Mouse (Mus musculus) midbrain, embryonic 15.5 days (tissue): ENCODE results near the gene Lama5. TPM values are rescaled to one million over a fixed set of nuclear protein-coding genes. Genes with fewer than 3 reads are reported as not detected.

Experiments used
- ATAC-seq: fragments of 200-750 bp; cut with Nextera tagmentation; replicated peaks from 2 replicates; pipeline ENCODE4 v1.8.0; 2017; ENCODE audit warnings: moderate TSS enrichment
- H3K27ac ChIP-seq: fragments of 300-500 bp; sonication (generic); 2 replicates; pipeline ENCODE4 v1.5.1; 2015; ENCODE audit warnings: mild to moderate bottlenecking, inconsistent platforms
- H3K27me3 ChIP-seq: fragments of 300-500 bp; sonication (generic); replicated peaks from 2 replicates; pipeline ENCODE4 v1.6.1; 2015; ENCODE audit warnings: inconsistent platforms
- H3K36me3 ChIP-seq: fragments of 300-500 bp; sonication (generic); replicated peaks from 2 replicates; pipeline ENCODE4 v1.6.1; 2015; ENCODE audit warnings: inconsistent platforms
- H3K4me1 ChIP-seq: fragments of 300-500 bp; sonication (generic); 2 replicates; pipeline ENCODE4 v1.6.1; 2015; ENCODE audit warnings: inconsistent platforms
- H3K4me2 ChIP-seq: fragments of 300-500 bp; sonication (generic); 2 replicates; pipeline ENCODE4 v1.6.1; 2015; ENCODE audit warnings: inconsistent platforms, mild to moderate bottlenecking, moderate library complexity
- H3K4me3 ChIP-seq: fragments of 300-500 bp; sonication (generic); 2 replicates; pipeline ENCODE4 v1.5.1; 2015; ENCODE audit warnings: mild to moderate bottlenecking, inconsistent platforms
- H3K9ac ChIP-seq: fragments of 300-500 bp; sonication (generic); 2 replicates; pipeline ENCODE4 v1.6.1; 2015; ENCODE audit warnings: mild to moderate bottlenecking, inconsistent platforms
- H3K9me3 ChIP-seq: fragments of 300-500 bp; sonication (generic); 2 replicates; pipeline ENCODE4 v1.6.1; 2016; ENCODE audit warnings: inconsistent platforms
- WGBS: fragments of 180-500 bp; shearing (Covaris S2); methylation state at CpG from one replicate; pipeline ENCODE4 v1.1.7; 2015; ENCODE audit warnings: mixed read lengths; 5-methylcytosine and 5-hydroxymethylcytosine counted together
- microRNA-seq: library from miRNA; unstranded; fragments of <30 nt; microRNA quantifications from one replicate; pipeline ENCODE4, GENCODE M21; 2016
- polyA plus RNA-seq: library from polyadenylated mRNA; unstranded; fragments of >200 nt; fragmentation: Nextera tagmentation; extraction: Ambion mirVana; gene quantifications from 2 replicates; pipeline ENCODE4 v1.2.1, GENCODE M21; 2015

The Lama5 gene
- polyA plus RNA-seq, 1 experiment from 2014 or later, result 1.7 TPM

DNA sequence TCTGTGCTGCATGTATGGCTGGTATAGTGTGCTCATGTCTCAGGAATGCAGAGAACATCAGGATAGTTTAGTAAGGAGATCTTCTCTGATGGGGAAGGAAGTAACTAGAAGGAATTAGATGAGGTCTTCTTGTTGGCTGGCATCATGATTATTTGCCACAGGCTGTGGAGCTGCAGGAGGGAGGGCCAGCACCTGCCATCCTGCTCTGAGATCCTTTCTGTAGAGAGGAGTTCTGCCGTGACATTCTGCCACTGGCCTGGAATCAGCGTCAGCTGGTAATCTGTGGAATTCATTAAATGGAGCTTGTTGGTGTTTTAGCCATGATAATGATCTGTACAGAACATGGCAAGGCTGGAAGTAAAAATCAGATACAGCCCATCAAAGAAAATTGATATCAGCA is 79.6 kb downstream of the Lama5 start:
- Histone ChIP-seq H3K9ac (no peak overlapping the region), H3K4me2 (no peak overlapping the region), H3K9me3 (no peaks in the 10 kb centered on the region), H3K27ac (no peak overlapping the region), H3K4me1 (no peaks in the 10 kb centered on the region), H3K27me3 (no peaks in the 10 kb centered on the region), H3K36me3 (peaks cover 43% of the 10 kb centered on the region), H3K4me3 (no peak overlapping the region)
- 91% methylated on average over 2 of the region's 2 CpGs for WGBS
- ATAC-seq, result no peak

GRCm38 (mm10) chr2:180135414-180135813 is 90.2 kb downstream of the Lama5 start:
- Histone ChIP-seq H3K27ac (no peak overlapping the region), H3K9me3 (no peaks in the 10 kb centered on the region), H3K4me2 (no peak overlapping the region), H3K36me3 (peaks cover 16% of the 10 kb centered on the region; the same call in 1 of the 2 replicates), H3K27me3 (no peaks in the 10 kb centered on the region), H3K4me1 (no peaks in the 10 kb centered on the region), H3K9ac (no peak overlapping the region), H3K4me3 (no peak overlapping the region)
- no peak for ATAC-seq
- 87% methylated on average over 5 of the region's 5 CpGs for WGBS

GRCm38 (mm10) chr2:180133911-180134310 is 91.7 kb downstream of the Lama5 start:
- H3K9me3 ChIP-seq, result no peaks in the 10 kb centered on the region
- H3K36me3 ChIP-seq, result peaks cover 11% of the 10 kb centered on the region; the same call in 1 of the 2 replicates
- H3K4me1 ChIP-seq, result no peaks in the 10 kb centered on the region
- no peaks in the 10 kb centered on the region for H3K27me3 ChIP-seq
- no peak overlapping the region for H3K9ac ChIP-seq
- WGBS, result 90% methylated on average over 3 of the region's 3 CpGs
- no peak overlapping the region for H3K4me2 ChIP-seq
- no peak for ATAC-seq
- no peak overlapping the region for H3K4me3 ChIP-seq
- H3K27ac ChIP-seq, result no peak overlapping the region

- Histone ChIP-seq H3K9ac (no peak overlapping the region), H3K4me2 (no peak overlapping the region), H3K36me3 (0 out of 2 replicates have a peak, but pooled peaks cover 4% of the 10 kb centered on the region), H3K4me1 (no peaks in the 10 kb centered on the region), H3K9me3 (no peaks in the 10 kb centered on the region), H3K27ac (no peak overlapping the region), H3K27me3 (no peaks in the 10 kb centered on the region), H3K4me3 (no peak overlapping the region)
- WGBS, result 97% methylated on average over 4 of the region's 4 CpGs
- ATAC-seq, result no peak
Observed at GRCm38 (mm10) chr2:180133231-180133630, 92.4 kb downstream of the Lama5 start.

DNA sequence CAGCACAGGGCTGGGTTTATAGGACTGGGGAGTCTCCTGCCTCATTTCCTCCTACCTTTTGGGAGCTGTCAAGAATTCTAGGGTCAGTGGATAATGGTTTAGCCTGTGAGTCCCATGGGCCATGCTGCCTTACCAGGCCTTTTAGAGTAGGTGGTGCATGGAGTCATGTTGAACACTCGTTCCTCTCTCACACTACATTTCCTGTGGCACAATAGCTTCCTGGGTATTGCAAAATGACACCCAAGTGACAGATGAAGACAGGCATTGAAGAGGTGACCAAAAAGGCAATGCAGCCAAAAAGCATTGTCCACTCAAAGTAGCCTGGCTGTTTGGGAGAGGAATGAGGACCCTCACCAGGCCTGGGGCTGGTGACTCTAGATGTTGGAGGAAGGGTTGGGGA is 98.0 kb downstream of the Lama5 start:
- peaks cover 24% of the 10 kb centered on the region for H3K4me1 ChIP-seq
- H3K36me3 ChIP-seq, result no peaks in the 10 kb centered on the region
- H3K9ac ChIP-seq, result no peak overlapping the region
- no peak overlapping the region for H3K27ac ChIP-seq
- no peaks in the 10 kb centered on the region for H3K9me3 ChIP-seq
- H3K4me3 ChIP-seq, result no peak overlapping the region
- H3K27me3 ChIP-seq, result no peaks in the 10 kb centered on the region
- H3K4me2 ChIP-seq, result no peak overlapping the region
- no peak for ATAC-seq
- WGBS, result 55% methylated on average over 1 of the region's 1 CpGs

Small RNA genes lying within 50 kb of the gene (microRNA-seq; reads per million reads assigned to microRNA genes)
- gene Mir3091, result 0.55 reads per million
- not detected for gene Mir7005

Other genes starting within 250 kb of the Lama5 start
- 3.9 and 4.0 TPM in 2 replicates for gene Taf4, start 249.2 kb downstream of the Lama5 start, polyA plus RNA-seq
- 21.0 and 21.1 TPM in 2 replicates for gene Lsm14b, start 200.9 kb downstream of the Lama5 start, polyA plus RNA-seq
- 521 and 530 TPM in 2 replicates for gene Psma7, start 183.4 kb downstream of the Lama5 start, polyA plus RNA-seq
- 70.1 and 73.0 TPM in 2 replicates for gene Ss18l1, start 183.3 kb downstream of the Lama5 start, polyA plus RNA-seq
- gene Mtg2, start 155.3 kb downstream of the Lama5 start, polyA plus RNA-seq, result 37.4 and 37.7 TPM in 2 replicates
- 3.2 and 3.7 TPM in 2 replicates for gene Hrh3, start 121.4 kb downstream of the Lama5 start, polyA plus RNA-seq
- gene Osbpl2, start 106.6 kb downstream of the Lama5 start, polyA plus RNA-seq, result 80.3 and 81.2 TPM in 2 replicates
- 205 and 213 TPM in 2 replicates for gene Adrm1, start 54.4 kb downstream of the Lama5 start, polyA plus RNA-seq
- 284 and 315 TPM in 2 replicates for gene Rps21, start 31.5 kb upstream of the Lama5 start, polyA plus RNA-seq
- gene Cables2, start 47.6 kb upstream of the Lama5 start, polyA plus RNA-seq, result 31.3 and 32.0 TPM in 2 replicates
- gene Rbbp8nl, start 64.0 kb upstream of the Lama5 start, polyA plus RNA-seq, result not detected in 2 replicates
- gene Gata5, start 108.8 kb upstream of the Lama5 start, polyA plus RNA-seq, result not detected in 2 replicates
- 1.5 and 1.7 TPM in 2 replicates for gene Slco4a1, start 230.4 kb upstream of the Lama5 start, polyA plus RNA-seq